ENCODE assay signal across 2 mouse cellular contexts in genomic region chr4:87789446-87789845, GRCm38 (mm10).
"Had no signal": no experiment of that assay in that cellular context is flagged by ENCODE, and none has a peak within 500 bp of the region (broad histone marks: within the 10 kb centered on the region; RNA-seq: fewer than 3 reads in every experiment).

No protein-coding gene starts in this region.

- DNase-seq: right cerebral cortex, adult 18-20 months; right cerebral cortex, postnatal 25 days had no signal
